Mouse (Mus musculus) heart, postnatal 0 days (tissue): ENCODE measurements around the gene Pop4. TPM values are rescaled to one million over a fixed set of nuclear protein-coding genes. Genes with fewer than 3 reads are reported as not detected.
A peak's percentile ranks its signal among the peaks of the same experiment; 100 is the strongest.

Experiments
- ATAC-seq: fragments of 200-750 bp; cut with Nextera tagmentation; 2 replicates; pipeline ENCODE4 v1.8.0; 2017; ENCODE audit warnings: low read depth, moderate number of reproducible peaks, moderate library complexity; ENCODE audit not compliant: insufficient read depth
- DNase-seq: peaks from one replicate; pipeline ENCODE4 v3.0.0-alpha.2; 2016; ENCODE audit warnings: low spot score
- H3K27ac ChIP-seq: fragments of 300-500 bp; sonication (generic); 2 replicates; pipeline ENCODE4 v1.5.1; 2014; ENCODE audit warnings: low read depth, mild to moderate bottlenecking
- H3K27me3 ChIP-seq: fragments of 300-500 bp; sonication (generic); 2 replicates; pipeline ENCODE4 v1.6.1; 2014; ENCODE audit warnings: low read length, mixed read lengths; ENCODE audit not compliant: control insufficient read depth, insufficient read depth
- H3K36me3 ChIP-seq: fragments of 300-500 bp; sonication (generic); replicated peaks from 2 replicates; pipeline ENCODE4 v1.6.1; 2014; ENCODE audit warnings: low read length, mixed read lengths; ENCODE audit not compliant: control insufficient read depth, insufficient read depth
- H3K4me1 ChIP-seq: fragments of 300-500 bp; sonication (generic); 2 replicates; pipeline ENCODE4 v1.6.1; 2014; ENCODE audit warnings: antibody characterized with exemption; ENCODE audit not compliant: control insufficient read depth, insufficient read depth
- H3K4me2 ChIP-seq: fragments of 300-500 bp; sonication (generic); 2 replicates; pipeline ENCODE4 v1.6.1; 2014; ENCODE audit warnings: low read depth, mild to moderate bottlenecking, low read length, moderate library complexity
- H3K4me3 ChIP-seq: fragments of 300-500 bp; sonication (generic); 2 replicates; pipeline ENCODE4 v1.5.1; 2014; ENCODE audit warnings: low read depth, low read length
- H3K9ac ChIP-seq: fragments of 300-500 bp; sonication (generic); replicated peaks from 2 replicates; pipeline ENCODE4 v1.6.1; 2014; ENCODE audit warnings: low read depth, low read length, mixed read lengths
- H3K9me3 ChIP-seq: fragments of 300-500 bp; sonication (generic); replicated peaks from 2 replicates; pipeline ENCODE4 v1.6.1; 2016; ENCODE audit warnings: low read length; ENCODE audit not compliant: control insufficient read depth
- CTCF ChIP-seq: IDR thresholded peaks from 2 replicates; pipeline ENCODE4 v1.5.1; 2016; ENCODE audit warnings: antibody characterized with exemption, control low read depth, low read depth
- EP300 ChIP-seq: IDR thresholded peaks from 2 replicates; pipeline ENCODE4 v1.6.1; 2016; ENCODE audit warnings: antibody characterized with exemption, low read depth
- WGBS: fragments of 180-500 bp; shearing (Covaris S2); extraction: QIAGEN DNeasy Blood & Tissue Kit; methylation state at CpG from one replicate; pipeline ENCODE4 v1.1.7; 2014; 5-methylcytosine and 5-hydroxymethylcytosine counted together
- polyA plus RNA-seq: library from polyadenylated mRNA; unstranded; fragments of >200 nt; fragmentation: Nextera tagmentation; extraction: Ambion mirVana; gene quantifications from 2 replicates; pipeline ENCODE4 v1.2.1, GENCODE M21; 2015
- total RNA-seq: library from RNA; depleted of rRNA; stranded (reverse); fragments of >200 nt; gene quantifications from 2 replicates; pipeline ENCODE4 v1.2.3, GENCODE M21; 2014; ENCODE audit warnings: low replicate concordance; rRNA removed

Pop4 gene
- total and polyA plus RNA-seq, 2 experiments from 2014 or later: 26.3 to 27.7 TPM

GRCm38 (mm10) chr7:38212651-38213062 is 58.6 kb downstream of the Pop4 start:
- DNase-seq: peak; percentile 78
- peaks cover 21% of the 10 kb centered on the region for H3K4me1 ChIP-seq
- ATAC-seq: peak; percentile 64
- no peak overlapping the region for H3K9ac ChIP-seq
- no peaks in the 10 kb centered on the region for H3K27me3 ChIP-seq
- H3K27ac ChIP-seq: peak overlapping the region; percentile 81; the same call in 1 of the 2 replicates
- no peaks in the 10 kb centered on the region for H3K36me3 ChIP-seq
- H3K4me3 ChIP-seq: no peak overlapping the region
- H3K9me3 ChIP-seq: no peaks in the 10 kb centered on the region
- TF ChIP-seq CTCF (no peak), EP300 (no peak)
- 30% methylated on average over 3 of the region's 3 CpGs for WGBS
- no peak overlapping the region for H3K4me2 ChIP-seq

Other genes with a start within 250 kb of the Pop4 start
- gene Uri1, start 247.9 kb downstream of the Pop4 start, total RNA-seq: 22.2 and 23.7 TPM in 2 replicates
- gene Uri1, start 247.9 kb downstream of the Pop4 start, polyA plus RNA-seq: 23.4 and 25.3 TPM in 2 replicates
- gene Ccne1, start 163.9 kb downstream of the Pop4 start, total RNA-seq: 5.7 and 16.3 TPM in 2 replicates
- gene Ccne1, start 163.9 kb downstream of the Pop4 start, polyA plus RNA-seq: 9.0 and 9.3 TPM in 2 replicates
- 15.9 and 17.5 TPM in 2 replicates for gene 1600014C10Rik, start 88.2 kb downstream of the Pop4 start, total RNA-seq
- gene 1600014C10Rik, start 88.2 kb downstream of the Pop4 start, polyA plus RNA-seq: 16.5 and 19.1 TPM in 2 replicates
- gene Plekhf1, start 43.4 kb downstream of the Pop4 start, total RNA-seq: 6.3 and 17.5 TPM in 2 replicates
- 6.6 and 8.6 TPM in 2 replicates for gene Plekhf1, start 43.4 kb downstream of the Pop4 start, polyA plus RNA-seq